Mouse (Mus musculus): ENCODE measurements at regions not wholly inside any gene's neighbourhood (a gene's known extent, or its start where the extent isn't known, plus 50 kb on each side); places are given as distances from the start of the nearest gene placed in this dataset.
A peak's percentile ranks its signal among the peaks of the same experiment; 100 is the strongest.

DNA sequence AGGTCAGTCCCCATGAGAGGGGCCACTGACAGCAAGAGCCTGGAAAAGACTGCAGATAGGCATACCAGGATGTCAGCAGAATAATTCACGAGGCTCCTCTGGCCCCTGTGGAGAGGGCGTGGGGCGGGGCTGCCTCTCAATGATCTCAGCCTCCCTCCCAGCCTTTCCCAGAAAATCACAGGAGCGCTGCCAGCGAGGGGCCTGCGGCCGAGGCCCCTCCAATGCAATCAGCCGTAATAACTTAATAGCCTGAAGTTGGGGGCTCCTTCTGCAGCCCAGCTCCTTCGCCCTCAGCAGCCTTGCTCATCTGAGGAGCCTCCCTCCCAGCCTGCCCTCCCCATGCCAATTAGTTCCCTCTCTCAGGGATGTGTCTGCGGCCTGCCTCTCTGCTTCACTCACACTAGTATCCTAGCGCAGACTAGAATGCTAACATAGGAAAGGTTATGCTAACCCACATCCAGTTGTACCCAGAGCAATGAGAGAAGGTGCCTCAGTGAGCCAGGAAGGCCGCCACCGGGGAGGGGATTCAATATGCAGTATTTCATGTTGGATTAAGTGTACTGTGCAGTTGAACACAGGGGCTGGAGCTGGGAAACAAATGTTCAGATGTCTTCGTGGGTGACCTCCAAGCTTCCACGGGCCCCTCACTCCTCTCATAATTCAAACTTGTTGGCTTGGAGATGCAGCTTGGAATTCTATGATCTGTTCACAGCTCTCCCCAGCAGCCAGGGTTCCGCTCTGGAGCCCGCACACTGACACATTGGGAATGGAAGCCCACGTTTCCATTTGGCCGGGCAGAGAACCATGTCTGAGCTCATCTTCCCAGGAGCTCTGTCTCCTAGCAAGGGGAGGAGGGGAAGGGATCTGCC is 67.5 kb upstream of the Stx16 start:
- H3K4me3 ChIP-seq: no peak overlapping the region
- H3K9ac ChIP-seq: no peak overlapping the region
- 27% methylated on average over 19 of the region's 19 CpGs for WGBS
- no peaks in the 10 kb centered on the region for H3K27me3 ChIP-seq
- H3K9me3 ChIP-seq (replicated peaks): peaks cover 8% of the 10 kb centered on the region
- H3K4me2 ChIP-seq (replicated peaks): no peak overlapping the region
- peak overlapping the region; percentile 74 for H3K27ac ChIP-seq
- H3K4me1 ChIP-seq: peaks cover 27% of the 10 kb centered on the region
- peak; percentile 65 for ATAC-seq (ENCODE audit: low FRiP score)
- no peaks in the 10 kb centered on the region for H3K36me3 ChIP-seq

DNA sequence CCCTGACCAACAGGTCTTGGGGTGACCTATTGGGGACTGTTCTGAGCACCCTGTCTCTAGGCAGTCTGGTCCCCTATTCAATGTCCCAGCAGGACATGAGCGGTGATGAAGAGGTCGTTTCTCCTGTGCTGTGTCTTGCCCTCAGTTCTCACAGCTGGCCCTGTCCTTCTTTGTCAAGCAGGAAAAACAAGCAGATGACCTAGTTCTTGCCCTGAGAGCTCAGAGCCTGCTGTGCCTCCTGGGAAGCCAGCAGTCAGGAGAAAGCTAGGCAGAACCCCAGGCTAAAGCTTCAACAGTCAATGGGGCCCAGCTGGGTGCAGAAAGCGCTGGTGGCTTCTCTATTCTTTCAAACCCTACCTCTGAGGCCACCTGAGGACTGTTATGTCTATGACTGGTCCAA is 66.1 kb upstream of the Stx16 start:
- Histone ChIP-seq H3K27ac (no peak overlapping the region), H3K9me3 (replicated peaks) (no peaks in the 10 kb centered on the region), H3K36me3 (no peaks in the 10 kb centered on the region), H3K4me3 (no peak overlapping the region), H3K9ac (no peak overlapping the region), H3K4me2 (replicated peaks) (no peak overlapping the region), H3K4me1 (peaks cover 28% of the 10 kb centered on the region), H3K27me3 (no peaks in the 10 kb centered on the region)
- WGBS: 51% methylated on average over 3 of the region's 3 CpGs
- ATAC-seq (ENCODE audit: low FRiP score): no peak

DNA sequence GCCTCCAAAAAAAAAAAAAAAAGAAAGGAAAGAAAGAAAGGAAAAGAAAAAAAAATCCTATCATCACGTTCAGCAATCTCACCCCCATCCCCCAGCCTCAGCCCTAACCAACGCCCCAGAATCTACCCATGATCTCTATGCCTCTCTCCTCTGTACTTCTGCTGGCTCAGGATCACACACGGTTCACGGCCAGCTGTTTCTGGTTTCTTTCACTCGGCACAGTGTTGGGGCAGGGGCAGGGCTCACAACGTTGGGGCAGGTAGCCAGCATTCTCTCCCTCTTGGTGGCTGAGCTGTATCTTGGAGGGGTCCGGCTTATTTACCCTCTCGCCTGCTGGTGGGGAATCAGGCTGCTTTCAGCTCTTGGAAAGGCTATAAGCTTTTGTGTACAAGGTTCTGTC is 64.7 kb upstream of the Stx16 start:
- H3K27ac ChIP-seq: peak overlapping the region; percentile 40; the same call in 1 of the 2 replicates
- ATAC-seq (ENCODE audit: low FRiP score): no peak
- H3K4me1 ChIP-seq: peaks cover 34% of the 10 kb centered on the region

DNA sequence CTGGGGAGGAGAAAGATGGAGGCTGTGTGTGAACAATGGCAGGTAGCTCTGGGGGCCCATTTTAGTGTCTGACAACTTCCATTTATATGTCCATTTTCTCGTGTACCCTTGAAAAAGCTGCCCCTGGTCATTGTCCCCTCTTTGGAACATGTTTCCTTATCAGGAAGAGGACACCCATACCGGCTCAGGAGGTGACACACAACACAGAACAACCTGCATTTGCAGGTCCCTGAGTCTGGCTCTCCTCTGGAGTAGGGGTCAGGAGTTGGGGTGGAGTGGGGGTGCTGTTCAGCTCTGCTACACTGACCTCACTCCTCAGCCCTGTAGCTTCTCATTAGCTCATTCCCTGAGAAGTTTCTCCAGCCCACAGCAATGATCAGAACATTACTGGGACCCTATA is 61.7 kb upstream of the Stx16 start:
- H3K4me2 ChIP-seq (replicated peaks): no peak overlapping the region
- H3K36me3 ChIP-seq: no peaks in the 10 kb centered on the region
- no peaks in the 10 kb centered on the region for H3K9me3 ChIP-seq (replicated peaks)
- 62% methylated on average over 2 of the region's 2 CpGs for WGBS
- no peak overlapping the region for H3K4me3 ChIP-seq
- no peak overlapping the region for H3K27ac ChIP-seq
- no peak for ATAC-seq (ENCODE audit: low FRiP score)
- no peak overlapping the region for H3K9ac ChIP-seq
- peaks cover 19% of the 10 kb centered on the region for H3K4me1 ChIP-seq
- no peaks in the 10 kb centered on the region for H3K27me3 ChIP-seq

More for the DNA sequence above, 64.7 kb upstream of the Stx16 start:
- H3K9me3 ChIP-seq (replicated peaks): no peaks in the 10 kb centered on the region
- WGBS: 52% methylated on average over 8 of the region's 8 CpGs
- no peak overlapping the region for H3K4me3 ChIP-seq
- H3K4me2 ChIP-seq (replicated peaks): no peak overlapping the region
- H3K36me3 ChIP-seq: no peaks in the 10 kb centered on the region
- no peak overlapping the region for H3K9ac ChIP-seq
- no peaks in the 10 kb centered on the region for H3K27me3 ChIP-seq

DNA sequence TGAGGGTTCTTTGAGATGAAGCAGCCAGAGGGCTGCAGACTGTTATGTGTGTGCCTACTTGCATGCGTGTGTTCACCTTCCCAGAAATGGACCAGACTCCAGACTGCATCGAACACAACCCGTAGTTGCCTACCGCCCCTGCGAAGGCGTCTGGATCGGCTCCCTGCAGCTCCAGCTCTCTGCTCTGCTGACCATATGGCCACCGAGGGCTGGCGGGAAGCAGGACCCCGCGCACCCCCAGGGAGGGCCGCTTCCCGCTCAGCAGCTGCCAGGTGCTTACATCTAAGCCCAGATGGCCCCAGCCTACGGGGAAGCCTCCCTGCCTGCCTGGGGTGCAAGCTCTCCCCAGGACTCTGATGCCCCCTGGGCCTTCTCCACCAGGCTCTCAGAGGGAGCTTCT is 60.8 kb upstream of the Stx16 start:
- WGBS: 38% methylated on average over 14 of the region's 14 CpGs
- no peak overlapping the region for H3K4me2 ChIP-seq (replicated peaks)
- H3K27me3 ChIP-seq: no peaks in the 10 kb centered on the region
- H3K4me3 ChIP-seq: no peak overlapping the region
- H3K4me1 ChIP-seq: peaks cover 18% of the 10 kb centered on the region
- H3K27ac ChIP-seq: no peak overlapping the region
- H3K36me3 ChIP-seq: no peaks in the 10 kb centered on the region
- H3K9ac ChIP-seq: no peak overlapping the region
- no peaks in the 10 kb centered on the region for H3K9me3 ChIP-seq (replicated peaks)
- 0 out of 2 replicates have a peak, but pooled peaks have one; percentile 41 for ATAC-seq (ENCODE audit: low FRiP score)

DNA sequence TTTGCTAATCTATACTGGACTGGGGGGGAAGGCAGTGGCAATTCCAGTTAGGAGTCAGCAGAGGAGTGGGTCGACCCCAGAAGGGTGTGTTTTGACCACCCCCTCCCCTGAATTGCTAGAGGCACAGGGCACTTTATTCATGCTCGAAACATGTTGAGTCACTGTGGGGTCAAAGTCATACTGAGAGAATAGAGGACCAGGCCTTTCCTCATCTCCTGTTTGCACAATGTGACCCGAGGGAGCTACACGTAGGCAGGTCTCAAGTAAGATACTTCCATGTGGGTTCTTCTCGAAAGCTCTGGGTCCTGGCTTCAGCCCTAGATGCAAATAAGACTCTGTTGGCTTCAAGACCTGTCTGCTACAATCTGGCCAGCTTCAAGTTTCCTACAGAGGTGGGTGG is 60.0 kb upstream of the Stx16 start:
- H3K27ac ChIP-seq: no peak overlapping the region
- 78% methylated on average over 5 of the region's 5 CpGs for WGBS

DNA sequence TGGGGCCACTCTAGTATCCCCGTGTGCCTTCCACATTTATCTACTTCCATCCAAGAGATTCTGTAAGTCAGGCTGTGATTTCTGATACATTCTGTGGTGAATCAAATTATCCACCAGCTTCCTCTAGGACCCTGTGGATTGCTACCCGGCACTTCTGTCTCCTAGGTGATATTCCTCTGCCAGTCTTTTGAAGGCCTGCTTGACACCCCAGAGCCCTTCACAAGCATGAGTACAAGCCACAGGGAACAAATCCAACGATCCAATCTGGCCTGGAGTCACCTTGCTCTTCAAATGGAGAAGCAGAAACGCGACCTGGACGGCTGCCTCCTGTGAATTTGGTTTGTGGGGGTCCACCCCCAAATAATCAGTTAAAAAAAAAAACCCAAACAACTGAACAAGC is 59.1 kb upstream of the Stx16 start:
- no peaks in the 10 kb centered on the region for H3K36me3 ChIP-seq
- ATAC-seq (ENCODE audit: low FRiP score): no peak
- H3K9ac ChIP-seq: no peak overlapping the region
- WGBS: 59% methylated on average over 6 of the region's 6 CpGs
- no peaks in the 10 kb centered on the region for H3K9me3 ChIP-seq (replicated peaks)
- no peak overlapping the region for H3K27ac ChIP-seq
- no peaks in the 10 kb centered on the region for H3K27me3 ChIP-seq
- no peak overlapping the region for H3K4me2 ChIP-seq (replicated peaks)
- no peak overlapping the region for H3K4me3 ChIP-seq
- H3K4me1 ChIP-seq: peaks cover 10% of the 10 kb centered on the region

More for the DNA sequence above, 60.0 kb upstream of the Stx16 start:
- Histone ChIP-seq H3K9me3 (replicated peaks) (no peaks in the 10 kb centered on the region), H3K4me2 (replicated peaks) (no peak overlapping the region), H3K9ac (no peak overlapping the region), H3K4me3 (no peak overlapping the region), H3K36me3 (no peaks in the 10 kb centered on the region), H3K27me3 (no peaks in the 10 kb centered on the region), H3K4me1 (peaks cover 15% of the 10 kb centered on the region)
- no peak for ATAC-seq (ENCODE audit: low FRiP score)

DNA sequence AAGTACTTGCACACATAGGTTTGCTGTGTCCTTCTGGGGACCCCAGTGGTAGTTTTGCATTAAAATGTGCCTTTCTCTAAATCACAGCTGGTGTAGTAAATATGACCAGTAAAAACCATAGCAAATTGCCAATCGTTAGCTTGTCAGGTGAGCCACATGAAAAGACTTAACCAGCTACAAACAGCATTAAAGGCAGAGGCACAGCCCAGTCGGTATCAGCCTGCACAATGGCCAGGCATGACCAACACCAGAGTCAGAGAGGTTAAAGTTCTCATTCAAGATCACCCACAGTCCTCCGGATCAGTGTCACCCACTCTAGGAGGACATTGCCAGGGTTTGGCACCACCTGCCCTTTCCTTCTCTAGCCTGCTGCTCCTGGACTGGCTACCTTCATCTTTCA is 58.5 kb upstream of the Stx16 start:
- Histone ChIP-seq H3K9ac (no peak overlapping the region), H3K4me3 (no peak overlapping the region), H3K27me3 (no peaks in the 10 kb centered on the region), H3K36me3 (no peaks in the 10 kb centered on the region), H3K27ac (no peak overlapping the region), H3K9me3 (replicated peaks) (no peaks in the 10 kb centered on the region), H3K4me1 (peaks cover 10% of the 10 kb centered on the region), H3K4me2 (replicated peaks) (no peak overlapping the region)
- ATAC-seq (ENCODE audit: low FRiP score): no peak
- 70% methylated on average over 3 of the region's 3 CpGs for WGBS

DNA sequence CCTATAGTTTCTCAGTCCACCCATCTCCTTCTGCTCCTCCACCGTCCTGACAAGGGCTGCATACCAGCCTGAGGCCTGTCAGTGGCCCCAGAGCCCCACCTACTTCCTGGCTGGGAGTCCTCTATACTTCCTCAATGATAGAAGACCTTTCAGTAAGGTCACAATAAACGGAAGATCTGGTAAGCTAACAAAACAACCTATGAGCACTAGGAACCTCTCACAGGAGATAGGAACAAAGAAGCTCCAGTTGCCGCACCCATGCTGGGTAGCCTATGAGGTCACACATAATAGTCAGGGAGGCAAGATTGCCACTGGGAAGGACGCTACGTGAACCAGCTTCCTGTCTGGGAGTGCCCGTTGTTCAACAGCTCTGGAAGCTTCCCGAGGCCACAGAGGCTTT is 58.1 kb upstream of the Stx16 start:
- H3K27me3 ChIP-seq: no peaks in the 10 kb centered on the region
- no peak for ATAC-seq (ENCODE audit: low FRiP score)
- H3K9me3 ChIP-seq (replicated peaks): no peaks in the 10 kb centered on the region
- no peaks in the 10 kb centered on the region for H3K36me3 ChIP-seq
- H3K4me1 ChIP-seq: peaks cover 10% of the 10 kb centered on the region
- no peak overlapping the region for H3K27ac ChIP-seq
- no peak overlapping the region for H3K4me3 ChIP-seq
- no peak overlapping the region for H3K9ac ChIP-seq
- WGBS: 73% methylated on average over 7 of the region's 7 CpGs
- H3K4me2 ChIP-seq (replicated peaks): no peak overlapping the region

DNA sequence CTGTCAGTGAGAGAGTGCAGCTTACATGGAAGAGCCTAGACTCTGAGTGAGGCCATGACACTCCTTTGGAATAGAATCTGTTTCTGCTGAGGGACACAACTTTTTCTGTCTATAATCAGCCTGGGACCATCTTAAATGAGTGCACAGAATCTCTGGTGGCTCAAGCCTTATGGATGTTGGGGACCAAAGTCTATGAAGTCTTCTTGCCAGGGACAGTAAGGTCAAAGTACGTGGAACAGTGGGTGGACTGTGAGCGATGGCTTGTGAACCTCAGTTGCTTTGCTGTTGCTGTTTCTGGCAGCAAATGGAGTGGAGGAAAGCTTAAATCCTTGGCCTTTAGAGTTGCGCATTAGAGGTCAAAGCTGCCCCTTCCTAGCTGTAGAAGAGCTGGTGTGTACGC is 57.1 kb upstream of the Stx16 start:
- no peaks in the 10 kb centered on the region for H3K9me3 ChIP-seq (replicated peaks)
- ATAC-seq (ENCODE audit: low FRiP score): no peak

DNA sequence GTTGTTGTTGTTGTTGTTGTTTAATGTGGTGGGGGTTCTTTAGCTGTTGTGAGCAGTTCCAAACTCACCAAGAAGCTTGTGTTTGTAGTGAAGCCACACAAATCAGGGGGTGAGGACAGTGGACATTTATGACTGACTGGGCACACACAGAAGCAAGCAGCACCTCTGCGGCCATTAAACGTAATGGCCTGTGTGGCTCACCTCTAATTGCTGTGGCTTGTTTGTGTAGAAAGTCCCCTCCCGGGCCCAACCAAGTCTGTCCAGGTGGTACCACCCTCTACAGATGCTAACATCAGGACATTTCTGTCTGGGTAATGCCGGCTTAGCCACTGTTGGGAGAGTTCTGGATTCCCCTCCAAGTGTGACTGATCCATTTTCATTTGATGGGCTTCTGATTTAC is 56.1 kb upstream of the Stx16 start:
- H3K36me3 ChIP-seq: no peaks in the 10 kb centered on the region
- 90% methylated on average over 4 of the region's 4 CpGs for WGBS

More for the DNA sequence above, 57.1 kb upstream of the Stx16 start:
- Histone ChIP-seq H3K27me3 (no peaks in the 10 kb centered on the region), H3K4me1 (peaks cover 10% of the 10 kb centered on the region), H3K27ac (no peak overlapping the region), H3K9ac (no peak overlapping the region), H3K4me2 (replicated peaks) (no peak overlapping the region), H3K36me3 (no peaks in the 10 kb centered on the region), H3K4me3 (no peak overlapping the region)
- 96% methylated on average over 4 of the region's 4 CpGs for WGBS

DNA sequence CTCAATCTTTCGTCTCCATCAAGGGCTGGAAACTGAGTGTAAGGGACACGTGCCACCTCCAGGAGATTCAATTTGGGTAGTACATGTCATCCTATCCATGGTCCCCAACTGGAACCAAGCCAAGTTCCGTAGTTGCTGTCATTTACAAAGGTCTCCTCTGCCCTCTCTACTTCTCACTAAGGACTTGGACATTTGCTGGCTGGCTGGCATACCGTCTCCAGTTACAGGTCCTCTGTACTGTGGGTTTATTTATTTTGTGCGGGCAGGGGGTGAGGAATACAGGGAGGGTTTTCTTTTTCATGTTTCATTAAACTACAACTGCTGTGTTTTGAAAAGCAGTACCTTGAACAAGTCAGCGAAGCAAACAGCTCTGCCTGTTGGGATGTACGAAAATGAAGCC is 55.7 kb upstream of the Stx16 start:
- Histone ChIP-seq H3K36me3 (no peaks in the 10 kb centered on the region), H3K27ac (no peak overlapping the region), H3K27me3 (no peaks in the 10 kb centered on the region), H3K4me2 (replicated peaks) (no peak overlapping the region), H3K4me3 (no peak overlapping the region), H3K9me3 (replicated peaks) (no peaks in the 10 kb centered on the region), H3K9ac (no peak overlapping the region), H3K4me1 (peaks cover 4% of the 10 kb centered on the region)
- ATAC-seq (ENCODE audit: low FRiP score): no peak
- WGBS: 69% methylated on average over 7 of the region's 7 CpGs

More for the DNA sequence above, 56.1 kb upstream of the Stx16 start:
- H3K4me1 ChIP-seq: peaks cover 9% of the 10 kb centered on the region
- no peaks in the 10 kb centered on the region for H3K27me3 ChIP-seq
- no peak overlapping the region for H3K4me3 ChIP-seq
- H3K9me3 ChIP-seq (replicated peaks): no peaks in the 10 kb centered on the region
- no peak for ATAC-seq (ENCODE audit: low FRiP score)
- no peak overlapping the region for H3K9ac ChIP-seq
- no peak overlapping the region for H3K4me2 ChIP-seq (replicated peaks)
- no peak overlapping the region for H3K27ac ChIP-seq

DNA sequence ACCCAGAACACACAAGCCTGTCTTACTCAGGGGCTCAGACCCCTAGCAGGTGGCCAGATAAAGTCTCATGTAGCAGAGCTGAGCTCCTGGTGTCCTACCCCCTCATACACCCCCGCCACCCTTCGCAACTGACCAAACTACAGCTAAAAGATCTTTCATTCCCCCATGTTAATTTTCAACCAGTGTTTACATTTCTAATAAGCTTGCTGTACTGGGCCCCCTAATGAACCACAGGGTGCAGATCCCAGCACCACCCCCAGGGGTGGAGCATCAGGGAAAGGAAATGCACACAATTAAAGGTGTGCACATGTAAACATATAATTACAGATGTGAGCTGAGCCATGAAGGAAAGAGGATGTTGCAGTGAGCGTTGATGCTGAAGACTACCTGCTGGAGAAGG is 54.6 kb upstream of the Stx16 start:
- Histone ChIP-seq H3K4me1 (peaks cover 2% of the 10 kb centered on the region; the same call in 1 of the 2 replicates), H3K27me3 (no peaks in the 10 kb centered on the region), H3K27ac (no peak overlapping the region), H3K9ac (no peak overlapping the region), H3K4me3 (no peak overlapping the region), H3K36me3 (no peaks in the 10 kb centered on the region), H3K9me3 (replicated peaks) (no peaks in the 10 kb centered on the region), H3K4me2 (replicated peaks) (no peak overlapping the region)
- WGBS: 87% methylated on average over 3 of the region's 3 CpGs
- ATAC-seq (ENCODE audit: low FRiP score): no peak

Measured in hindbrain, embryonic 12.5 days (tissue).